Mouse (Mus musculus): ENCODE measurements around the gene M6pr. TPM values are rescaled to one million over a fixed set of nuclear protein-coding genes. Genes with fewer than 3 reads are reported as not detected.
A peak's percentile ranks its signal among the peaks of the same experiment; 100 is the strongest.

Gene M6pr
- polyA plus RNA-seq, 1 experiment from 2014 or later, result 92.4 TPM

DNA sequence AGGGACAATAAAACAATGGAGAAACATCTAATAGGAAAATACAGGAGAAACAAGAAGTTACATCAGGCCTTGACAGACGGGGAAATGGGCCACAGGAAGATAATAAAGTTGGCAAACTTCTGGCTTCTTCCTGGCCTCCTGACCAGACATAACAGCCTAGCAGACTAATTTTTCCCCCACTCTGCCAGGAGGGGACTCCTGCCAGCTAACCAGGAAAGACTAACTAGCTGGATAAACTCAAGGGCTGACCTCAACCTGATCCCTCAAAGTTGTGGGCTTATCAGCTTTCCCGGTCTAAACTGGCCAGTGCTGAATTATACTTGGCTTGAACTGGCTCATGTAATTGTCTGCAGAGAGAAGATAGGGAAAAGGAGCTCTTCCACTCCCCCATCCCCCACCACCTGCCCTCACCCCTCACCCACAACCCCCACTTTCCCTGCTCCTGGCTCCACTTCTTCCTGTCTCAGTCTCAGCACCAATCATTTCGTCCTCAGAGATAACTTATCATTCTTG is 8.8 kb upstream of the M6pr start:
- Histone ChIP-seq H3K27me3 (no peaks in the 10 kb centered on the region), H3K4me3 (no peak overlapping the region), H3K9me3 (no peaks in the 10 kb centered on the region), H3K27ac (no peak overlapping the region), H3K4me1 (0 out of 2 replicates have a peak, but pooled peaks cover 13% of the 10 kb centered on the region), H3K9ac (no peak overlapping the region), H3K36me3 (no peaks in the 10 kb centered on the region), H3K4me2 (no peak overlapping the region)
- WGBS, result 59% methylated on average over 3 of the region's 3 CpGs
- ATAC-seq (ENCODE audit: insufficient number of reproducible peaks, low FRiP score, low TSS enrichment, low read depth), result no peak

DNA sequence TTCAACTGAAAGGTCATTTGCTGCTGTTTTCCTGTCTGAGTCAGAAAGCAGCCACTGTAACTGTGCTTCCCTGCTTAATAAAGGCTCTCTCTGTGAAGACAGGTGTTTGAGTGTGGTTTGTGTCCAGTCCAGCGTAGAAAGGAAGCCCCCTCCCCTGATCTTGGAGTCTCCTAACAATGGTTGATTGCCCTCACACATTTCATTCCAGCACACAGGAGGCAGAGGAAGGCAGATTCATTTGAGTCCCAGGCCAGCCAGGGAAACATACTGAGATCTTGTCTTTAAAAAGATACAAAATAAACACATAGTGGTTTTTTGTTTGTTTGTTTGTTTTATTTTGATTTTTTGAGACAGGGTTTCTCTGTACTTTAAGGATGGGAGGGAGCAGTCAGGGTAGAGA is 6.4 kb upstream of the M6pr start:
- 53% methylated on average over 1 of the region's 1 CpGs for WGBS
- ATAC-seq (ENCODE audit: insufficient number of reproducible peaks, low FRiP score, low TSS enrichment, low read depth), result no peak
- no peak overlapping the region for H3K4me3 ChIP-seq
- no peak overlapping the region for H3K27ac ChIP-seq
- H3K4me1 ChIP-seq, result 0 out of 2 replicates have a peak, but pooled peaks cover 9% of the 10 kb centered on the region
- no peaks in the 10 kb centered on the region for H3K9me3 ChIP-seq
- no peak overlapping the region for H3K4me2 ChIP-seq
- no peak overlapping the region for H3K9ac ChIP-seq
- H3K36me3 ChIP-seq, result no peaks in the 10 kb centered on the region
- H3K27me3 ChIP-seq, result no peaks in the 10 kb centered on the region

DNA sequence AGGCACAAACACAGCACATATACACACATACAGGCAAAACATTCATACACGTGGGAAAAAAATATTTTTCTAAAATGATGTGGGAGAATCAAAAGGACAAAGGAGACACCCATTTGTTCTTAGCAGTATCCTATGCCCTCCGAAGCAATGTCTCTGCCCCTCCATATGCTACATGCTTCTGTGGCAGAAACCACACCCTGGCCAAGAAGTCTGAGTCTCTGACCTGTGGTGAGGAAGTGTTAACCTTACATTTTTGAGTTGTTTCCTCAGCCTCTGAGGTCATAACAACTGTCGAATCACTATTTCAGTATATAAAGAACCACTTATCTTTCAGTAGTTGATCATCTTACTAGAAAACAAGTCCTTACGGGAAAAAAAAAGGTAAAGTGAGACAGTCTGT is 5.9 kb upstream of the M6pr start:
- H3K4me3 ChIP-seq, result no peak overlapping the region
- WGBS, result 83% methylated on average over 4 of the region's 4 CpGs
- no peaks in the 10 kb centered on the region for H3K9me3 ChIP-seq
- no peaks in the 10 kb centered on the region for H3K27me3 ChIP-seq
- H3K36me3 ChIP-seq, result no peaks in the 10 kb centered on the region
- no peak overlapping the region for H3K4me2 ChIP-seq
- no peak overlapping the region for H3K9ac ChIP-seq
- H3K27ac ChIP-seq, result no peak overlapping the region
- H3K4me1 ChIP-seq, result 0 out of 2 replicates have a peak, but pooled peaks cover 8% of the 10 kb centered on the region
- ATAC-seq (ENCODE audit: insufficient number of reproducible peaks, low FRiP score, low TSS enrichment, low read depth), result no peak

DNA sequence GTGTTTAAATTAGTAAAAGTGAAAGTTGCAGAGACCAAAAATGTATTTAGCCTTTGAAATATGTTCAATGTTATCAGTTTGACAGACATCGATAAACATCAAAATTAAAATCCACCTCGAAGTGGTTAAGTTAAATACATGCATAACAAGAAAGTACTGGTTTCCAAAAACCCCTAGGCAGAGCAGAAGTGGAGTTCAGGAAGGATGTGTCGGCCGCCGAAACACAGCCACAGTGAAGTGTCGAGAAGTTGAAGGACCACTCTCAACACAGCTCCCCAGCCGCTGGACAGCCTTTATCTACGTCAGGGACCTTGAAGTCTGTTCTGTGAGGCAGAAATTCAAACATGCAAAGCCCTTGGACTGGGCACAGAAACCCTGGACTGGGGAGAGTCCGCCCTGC is 5.0 kb upstream of the M6pr start:
- H3K4me2 ChIP-seq, result no peak overlapping the region
- no peak overlapping the region for H3K4me3 ChIP-seq
- 70% methylated on average over 9 of the region's 9 CpGs for WGBS
- H3K36me3 ChIP-seq, result no peaks in the 10 kb centered on the region
- no peak overlapping the region for H3K9ac ChIP-seq
- no peak overlapping the region for H3K27ac ChIP-seq
- ATAC-seq (ENCODE audit: insufficient number of reproducible peaks, low FRiP score, low TSS enrichment, low read depth), result no peak
- H3K27me3 ChIP-seq, result no peaks in the 10 kb centered on the region
- no peaks in the 10 kb centered on the region for H3K9me3 ChIP-seq
- peaks cover 9% of the 10 kb centered on the region for H3K4me1 ChIP-seq

DNA sequence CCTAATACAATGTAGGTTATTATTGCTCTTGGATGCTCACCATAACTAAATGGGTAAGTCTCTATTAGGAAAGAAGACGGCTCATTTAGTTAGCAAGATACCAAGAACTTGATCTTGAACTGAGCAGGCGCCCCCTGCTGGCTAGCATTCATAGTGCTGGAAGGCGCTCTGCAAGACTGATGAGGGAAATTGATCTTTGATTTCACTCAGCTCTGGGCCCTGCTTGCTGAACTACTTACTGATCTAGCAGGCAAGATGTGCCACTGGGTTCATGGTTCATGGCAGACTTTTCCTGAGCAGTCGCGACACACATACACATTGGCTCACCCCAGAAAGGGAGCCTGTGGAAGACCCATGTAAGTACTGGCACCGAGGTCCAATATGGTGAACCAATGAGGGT is 4.2 kb upstream of the M6pr start:
- Histone ChIP-seq H3K4me1 (peaks cover 9% of the 10 kb centered on the region), H3K9ac (no peak overlapping the region), H3K9me3 (no peaks in the 10 kb centered on the region), H3K36me3 (no peaks in the 10 kb centered on the region), H3K27me3 (no peaks in the 10 kb centered on the region), H3K4me3 (no peak overlapping the region), H3K4me2 (no peak overlapping the region), H3K27ac (no peak overlapping the region)
- ATAC-seq (ENCODE audit: insufficient number of reproducible peaks, low FRiP score, low TSS enrichment, low read depth), result no peak
- 30% methylated on average over 6 of the region's 6 CpGs for WGBS

DNA sequence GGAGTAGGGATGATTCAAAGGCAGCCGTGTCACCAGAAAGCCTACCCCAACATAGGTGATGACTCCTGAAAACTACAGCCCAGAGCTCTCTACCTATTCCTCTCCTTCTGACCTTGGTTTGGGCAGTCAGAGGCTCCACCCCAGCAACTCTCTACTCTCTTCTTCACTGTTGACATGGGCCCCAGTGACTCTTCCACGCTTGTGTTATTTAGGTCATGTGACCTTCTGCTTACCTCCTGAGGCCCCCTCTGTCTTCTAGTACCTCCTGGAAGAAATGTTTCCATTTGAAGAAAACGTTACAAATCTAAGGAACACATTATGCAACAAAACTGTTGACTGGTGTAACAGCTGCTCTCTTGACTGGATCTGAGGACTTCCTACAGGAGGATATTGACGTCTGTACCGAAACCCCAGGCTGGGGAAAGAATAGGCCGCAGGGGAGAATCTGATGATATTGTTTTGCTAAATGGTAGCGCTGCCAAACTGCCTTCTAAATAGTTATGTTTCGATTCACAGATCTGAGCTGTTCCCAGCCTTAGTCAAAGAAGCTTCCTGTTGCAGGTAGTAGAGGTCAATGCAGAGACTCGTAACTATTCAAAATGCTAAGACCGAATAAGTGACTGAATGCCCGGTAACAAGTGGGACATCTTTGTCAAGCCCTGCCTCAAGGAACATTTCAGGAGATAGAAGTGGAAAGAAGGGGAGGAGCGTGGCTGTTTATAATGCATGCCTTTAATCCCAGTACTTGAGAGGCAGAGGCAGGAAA is 3.5 kb upstream of the M6pr start:
- no peaks in the 10 kb centered on the region for H3K9me3 ChIP-seq
- H3K36me3 ChIP-seq, result no peaks in the 10 kb centered on the region
- no peaks in the 10 kb centered on the region for H3K27me3 ChIP-seq
- 81% methylated on average over 12 of the region's 12 CpGs for WGBS
- no peak overlapping the region for H3K4me3 ChIP-seq
- no peak for ATAC-seq (ENCODE audit: insufficient number of reproducible peaks, low FRiP score, low TSS enrichment, low read depth)
- no peak overlapping the region for H3K27ac ChIP-seq
- no peak overlapping the region for H3K4me2 ChIP-seq
- peaks cover 15% of the 10 kb centered on the region for H3K4me1 ChIP-seq
- H3K9ac ChIP-seq, result no peak overlapping the region

DNA sequence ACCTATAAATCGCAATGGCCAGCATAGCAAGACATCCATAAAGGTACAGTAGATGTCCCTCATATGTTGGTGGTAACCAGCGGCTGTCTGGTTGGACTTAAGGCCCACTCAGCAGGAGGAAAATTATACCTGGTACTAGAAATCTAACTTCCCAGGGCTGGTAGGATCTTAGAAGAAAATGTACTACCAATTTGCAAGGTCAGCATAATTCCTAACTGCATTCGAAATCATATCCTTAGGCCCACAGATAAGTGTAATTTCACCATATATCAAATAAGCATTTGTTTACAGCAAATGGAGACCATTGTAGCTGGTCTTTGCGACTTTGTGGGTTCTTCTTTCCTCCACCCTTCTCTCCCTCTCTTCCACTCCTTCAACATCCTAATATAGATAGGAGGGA is 1.8 kb upstream of the M6pr start:
- H3K9ac ChIP-seq, result no peak overlapping the region
- no peak overlapping the region for H3K4me2 ChIP-seq
- no peaks in the 10 kb centered on the region for H3K27me3 ChIP-seq
- peaks cover 25% of the 10 kb centered on the region for H3K4me1 ChIP-seq
- no peaks in the 10 kb centered on the region for H3K9me3 ChIP-seq
- no peak overlapping the region for H3K27ac ChIP-seq
- no peak for ATAC-seq (ENCODE audit: insufficient number of reproducible peaks, low FRiP score, low TSS enrichment, low read depth)
- H3K36me3 ChIP-seq, result no peaks in the 10 kb centered on the region
- 84% methylated on average over 4 of the region's 4 CpGs for WGBS
- no peak overlapping the region for H3K4me3 ChIP-seq

DNA sequence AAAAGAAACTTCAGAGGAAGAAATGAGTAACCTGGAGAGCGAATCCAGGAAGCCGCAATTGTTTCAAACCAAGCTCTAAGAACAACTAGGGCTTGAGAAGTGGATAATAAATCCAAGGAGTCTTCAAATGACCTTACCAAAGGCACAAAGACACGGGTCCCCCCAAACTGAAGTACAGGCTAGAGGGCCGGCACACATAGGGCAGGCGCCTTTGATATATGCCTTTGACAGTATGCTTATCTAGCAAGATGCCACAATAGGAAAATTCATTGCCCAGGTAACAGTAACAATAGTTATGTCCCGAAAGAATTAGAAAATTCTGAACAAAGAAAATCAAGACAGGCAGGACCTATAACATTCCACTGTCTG is 400 bp upstream of the M6pr start:
- H3K27me3 ChIP-seq, result no peaks in the 10 kb centered on the region
- peak overlapping the region; percentile 91; the same call in 1 of the 2 replicates for H3K4me3 ChIP-seq
- WGBS, result 68% methylated on average over 6 of the region's 6 CpGs
- H3K9ac ChIP-seq, result no peak overlapping the region
- peak overlapping the region; percentile 65; the same call in 1 of the 2 replicates for H3K4me2 ChIP-seq
- no peaks in the 10 kb centered on the region for H3K9me3 ChIP-seq
- H3K4me1 ChIP-seq, result peaks cover 25% of the 10 kb centered on the region
- peaks cover 3% of the 10 kb centered on the region; the same call in 1 of the 2 replicates for H3K36me3 ChIP-seq
- no peak for ATAC-seq (ENCODE audit: insufficient number of reproducible peaks, low FRiP score, low TSS enrichment, low read depth)
- H3K27ac ChIP-seq, result peak overlapping the region; percentile 19

DNA sequence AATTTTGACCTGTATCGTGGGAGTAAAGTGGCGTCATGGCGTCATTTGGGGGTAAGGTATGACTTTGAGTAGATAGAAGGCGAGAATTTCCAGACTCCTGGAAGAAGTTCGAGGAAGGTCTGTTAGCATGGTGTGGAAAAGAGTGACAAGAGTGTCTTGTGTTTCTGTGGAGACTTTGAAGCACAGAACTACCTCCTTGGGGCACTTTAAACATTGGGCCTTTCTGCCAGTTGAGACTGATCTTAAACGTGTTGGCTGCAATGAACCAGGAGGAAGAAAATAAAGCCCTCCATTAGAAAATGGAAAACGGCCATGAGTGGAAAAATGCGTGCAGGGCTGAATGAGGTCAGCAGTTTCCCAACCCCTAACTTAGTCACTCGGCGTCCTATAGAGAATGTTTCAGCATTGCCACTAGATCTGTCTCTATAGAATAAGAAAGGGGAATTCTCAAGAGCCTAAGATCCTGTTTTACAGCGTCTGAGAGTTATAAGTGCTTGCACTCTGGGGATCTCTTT is 983 bp downstream of the M6pr start:
- no peak for ATAC-seq (ENCODE audit: insufficient number of reproducible peaks, low FRiP score, low TSS enrichment, low read depth)
- H3K9me3 ChIP-seq, result no peaks in the 10 kb centered on the region
- no peaks in the 10 kb centered on the region for H3K27me3 ChIP-seq
- H3K36me3 ChIP-seq, result peaks cover 17% of the 10 kb centered on the region
- H3K27ac ChIP-seq, result peak overlapping the region; percentile 86
- peaks cover 22% of the 10 kb centered on the region for H3K4me1 ChIP-seq
- peak overlapping the region; percentile 65 for H3K4me2 ChIP-seq
- peak overlapping the region; percentile 90 for H3K9ac ChIP-seq
- peak overlapping the region; percentile 91 for H3K4me3 ChIP-seq
- WGBS, result 4% methylated on average over 11 of the region's 11 CpGs

DNA sequence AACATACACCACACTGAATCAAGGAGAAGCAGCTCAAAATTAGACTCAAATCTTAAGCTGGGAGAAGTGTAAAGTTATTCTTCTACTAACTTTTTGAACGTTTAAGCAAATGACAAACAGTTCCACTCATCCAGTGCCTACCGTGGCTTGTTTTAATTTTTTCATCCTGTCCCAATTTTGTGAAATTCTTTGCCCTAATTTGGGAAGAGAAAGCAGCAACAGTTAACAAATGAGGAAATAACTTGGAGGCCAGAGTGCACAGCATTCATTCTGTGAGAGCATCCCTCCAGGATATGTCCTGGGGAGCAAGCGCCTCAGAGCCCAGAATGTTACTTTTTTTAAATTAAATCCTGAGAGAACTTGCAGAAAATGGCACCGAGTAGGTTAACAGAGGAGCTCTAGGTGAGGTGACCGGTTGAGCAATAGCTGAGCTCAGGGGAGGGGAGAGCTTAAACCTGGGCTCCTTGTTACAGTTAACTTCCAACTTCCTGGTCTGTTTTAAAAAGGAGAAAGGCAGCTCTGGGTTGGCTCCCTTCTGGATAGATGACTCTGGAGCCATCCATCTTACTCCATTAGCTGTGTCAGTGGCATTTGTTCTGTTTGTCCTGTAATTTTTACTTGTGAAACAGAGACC is 1.8 kb downstream of the M6pr start:
- H3K4me1 ChIP-seq, result peaks cover 22% of the 10 kb centered on the region
- no peaks in the 10 kb centered on the region for H3K27me3 ChIP-seq
- H3K9me3 ChIP-seq, result no peaks in the 10 kb centered on the region
- no peak overlapping the region for H3K9ac ChIP-seq
- peaks cover 25% of the 10 kb centered on the region for H3K36me3 ChIP-seq
- no peak overlapping the region for H3K27ac ChIP-seq
- ATAC-seq (ENCODE audit: insufficient number of reproducible peaks, low FRiP score, low TSS enrichment, low read depth), result no peak
- 54% methylated on average over 5 of the region's 5 CpGs for WGBS
- peak overlapping the region; percentile 65 for H3K4me2 ChIP-seq
- peak overlapping the region; percentile 91; the same call in 1 of the 2 replicates for H3K4me3 ChIP-seq

DNA sequence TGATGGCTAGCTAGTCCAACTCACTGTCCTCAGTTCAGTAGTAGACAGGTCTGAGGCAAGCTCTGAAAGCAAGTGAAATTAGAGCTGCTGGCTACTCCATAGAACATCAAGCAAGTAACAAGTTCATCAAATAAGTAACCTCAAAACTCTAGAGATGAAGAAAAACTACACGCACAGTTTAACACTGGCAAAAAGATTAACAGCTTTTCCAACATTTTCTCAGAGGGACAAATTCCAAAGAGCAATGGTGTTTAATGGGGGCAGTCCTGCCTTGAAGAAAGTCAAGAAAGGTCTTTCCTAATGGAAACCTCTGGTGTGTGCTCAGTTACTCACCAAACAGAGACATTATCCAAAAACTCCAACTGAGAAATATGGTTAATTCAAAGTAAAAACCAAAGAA is 10.2 kb downstream of the M6pr start:
- no peaks in the 10 kb centered on the region for H3K4me1 ChIP-seq
- ATAC-seq (ENCODE audit: insufficient number of reproducible peaks, low FRiP score, low TSS enrichment, low read depth), result no peak

DNA sequence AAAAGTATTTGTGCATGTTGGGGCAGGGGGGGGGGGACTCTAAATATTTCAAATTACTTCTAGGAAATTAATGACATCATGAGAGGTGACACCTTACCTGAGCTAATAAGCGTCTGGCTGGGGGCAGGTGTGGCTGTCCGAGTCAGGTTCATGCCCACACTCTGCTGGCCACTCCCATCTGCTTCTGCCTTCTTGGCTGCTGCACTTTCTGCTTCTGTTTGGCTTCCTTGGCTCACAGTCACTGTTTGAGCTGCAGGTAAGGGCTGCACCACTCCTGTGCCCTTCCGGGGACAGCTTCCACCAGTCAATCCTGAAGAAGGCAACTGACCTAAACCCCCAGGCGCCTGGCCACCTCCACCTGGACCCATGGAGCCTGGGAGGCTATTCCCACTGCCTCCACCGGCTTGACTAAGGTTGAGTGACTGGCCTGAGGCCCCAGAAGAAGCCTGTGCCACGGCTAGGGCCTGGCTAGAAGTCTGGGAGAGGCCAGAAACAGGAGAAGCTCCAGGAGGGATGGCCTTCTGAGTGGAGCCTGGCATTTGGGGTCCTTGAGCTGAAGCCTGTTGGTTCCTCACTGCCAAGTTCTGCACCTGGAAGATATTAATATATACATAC is 16.9 kb downstream of the M6pr start:
- Histone ChIP-seq H3K4me1 (no peaks in the 10 kb centered on the region), H3K4me2 (no peak overlapping the region), H3K27ac (no peak overlapping the region), H3K36me3 (peaks cover 64% of the 10 kb centered on the region), H3K9ac (no peak overlapping the region), H3K9me3 (no peaks in the 10 kb centered on the region), H3K4me3 (no peak overlapping the region), H3K27me3 (no peaks in the 10 kb centered on the region)
- ATAC-seq (ENCODE audit: insufficient number of reproducible peaks, low FRiP score, low TSS enrichment, low read depth), result no peak
- WGBS, result 84% methylated on average over 6 of the region's 6 CpGs

More for the DNA sequence above, 10.2 kb downstream of the M6pr start:
- H3K4me3 ChIP-seq, result no peak overlapping the region
- H3K36me3 ChIP-seq, result peaks cover 94% of the 10 kb centered on the region
- 93% methylated on average over 1 of the region's 1 CpGs for WGBS
- no peak overlapping the region for H3K27ac ChIP-seq
- H3K4me2 ChIP-seq, result no peak overlapping the region
- no peaks in the 10 kb centered on the region for H3K9me3 ChIP-seq
- H3K27me3 ChIP-seq, result no peaks in the 10 kb centered on the region
- H3K9ac ChIP-seq, result no peak overlapping the region

Measured in limb, embryonic 15.5 days (tissue).